Mouse (Mus musculus) monocyte, adult 5-6 weeks (primary cell): ENCODE results near the gene Sept8. TPM values are rescaled to one million over a fixed set of nuclear protein-coding genes. Genes with fewer than 3 reads are reported as not detected.
"Not testable (repeated sequence)": the region's sequence is repeated elsewhere in the genome, so short reads cannot be mapped to it uniquely, and the experiment has no call there.

ENCODE experiments used
- ATAC-seq: fragments of 153-309, 156-312 bp; replicated peaks from 2 replicates; pipeline ENCODE4 v1.8.0; 2017; ENCODE audit warnings: mild to moderate bottlenecking; ENCODE audit not compliant: low TSS enrichment, insufficient number of reproducible peaks, severe bottlenecking, poor library complexity, low FRiP score
- total RNA-seq: library from RNA; stranded (forward); fragments of 200-1000, 200-491, 200-594 nt; gene quantifications from 3 replicates; pipeline ENCODE4 v1.2.3, GENCODE M21; 2017

Gene Sept8
- total RNA-seq, 1 experiment from 2014 or later: 4.1 TPM

DNA sequence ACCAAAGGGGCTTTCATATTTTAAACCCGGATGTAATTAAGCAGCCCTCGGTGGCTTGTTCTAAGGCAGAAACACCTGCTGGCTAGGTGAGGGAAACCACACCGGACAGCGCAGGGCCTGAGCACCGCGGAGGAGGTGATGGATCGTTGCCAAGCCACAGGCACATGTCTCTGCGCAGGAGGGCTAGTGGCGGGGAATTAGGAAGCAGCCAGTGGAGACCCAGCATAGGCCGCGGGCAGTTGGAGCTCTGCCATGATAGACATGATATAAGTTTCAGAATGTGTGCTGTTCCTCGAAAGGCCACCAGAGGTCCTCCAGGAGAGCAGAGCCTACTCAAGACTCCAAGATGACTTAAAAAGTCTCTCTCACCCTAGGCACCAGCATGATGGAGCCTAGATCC lies 32.7 kb downstream of the Sept8 start:
- ATAC-seq: no peak

DNA sequence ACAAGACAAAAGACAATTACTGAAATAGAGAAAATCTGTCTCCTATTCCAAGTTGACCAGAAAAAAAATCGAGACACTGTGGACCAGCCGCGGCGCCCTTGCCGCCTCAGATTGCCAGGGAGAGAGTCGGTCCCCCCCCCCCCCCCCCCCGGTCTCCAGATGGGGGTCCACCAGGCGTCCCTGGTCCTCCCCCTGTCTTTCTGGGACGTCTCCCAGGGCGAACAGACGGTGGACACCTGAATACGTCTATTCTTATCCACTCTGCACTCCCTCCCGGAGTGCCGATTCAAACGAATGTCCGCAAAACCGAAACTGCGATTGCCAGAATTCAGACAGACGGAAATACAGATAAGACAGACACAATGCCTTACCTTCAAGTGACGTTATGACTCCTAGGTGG lies 37.5 kb downstream of the Sept8 start:
- not testable (repeated sequence) for ATAC-seq

DNA sequence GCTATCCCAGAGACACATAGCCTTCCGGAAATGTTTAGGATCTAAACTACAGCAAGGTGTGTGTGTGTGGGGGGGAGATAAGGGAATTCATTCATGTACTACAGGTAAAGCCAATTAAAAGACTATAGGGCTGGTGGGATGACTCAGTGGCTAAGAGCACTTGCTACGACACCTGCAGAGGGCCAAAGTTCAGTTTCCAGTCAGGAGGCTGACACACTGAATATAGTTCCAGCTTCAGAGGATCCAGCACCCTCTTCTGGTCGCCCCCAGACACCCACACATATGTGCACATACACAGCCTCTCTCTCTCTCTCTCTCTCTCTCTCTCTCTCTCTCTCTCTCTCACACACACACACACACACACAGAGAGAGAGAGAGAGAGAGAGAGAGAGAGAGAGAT lies 38.9 kb downstream of the Sept8 start:
- not testable (repeated sequence) for ATAC-seq

DNA sequence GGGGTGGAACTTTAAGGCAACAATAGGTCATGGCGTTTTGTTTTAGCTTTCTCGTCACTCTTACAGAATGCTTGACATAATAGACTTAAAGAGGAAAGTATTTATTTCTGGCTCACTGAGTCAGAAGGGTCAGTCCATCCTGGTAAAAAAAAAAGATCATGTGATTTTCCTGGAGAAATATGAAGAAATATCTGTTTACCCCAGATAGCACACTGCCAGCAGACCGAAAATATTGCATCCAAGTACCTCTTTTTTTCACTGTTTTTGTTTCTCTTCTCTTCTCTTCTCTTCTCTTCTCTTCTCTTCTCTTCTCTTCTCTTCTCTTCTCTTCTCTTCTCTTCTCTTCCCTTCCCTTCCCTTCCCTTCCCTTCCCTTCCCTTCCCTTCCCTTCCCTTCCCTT lies 40.9 kb downstream of the Sept8 start:
- ATAC-seq: not testable (repeated sequence)

DNA sequence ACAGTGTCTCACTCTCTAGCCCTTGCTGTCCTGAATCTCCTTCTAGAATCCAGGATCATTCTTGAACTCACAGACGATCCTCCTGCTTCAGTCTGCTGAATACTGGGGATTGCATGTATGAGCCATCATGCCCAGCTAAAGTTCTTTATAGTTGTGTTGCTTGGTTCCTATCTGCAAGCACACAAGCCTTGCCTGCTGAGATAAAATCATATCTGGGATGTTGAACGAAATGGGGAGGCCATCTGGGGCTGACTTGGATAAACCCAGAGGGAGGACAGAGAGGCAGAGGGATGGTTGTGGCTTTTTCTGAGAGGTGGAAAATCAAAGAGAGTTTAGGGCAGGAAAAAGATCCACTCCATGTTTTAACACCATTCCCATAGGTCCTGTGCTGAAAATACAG lies 42.9 kb downstream of the Sept8 start:
- ATAC-seq: no peak

DNA sequence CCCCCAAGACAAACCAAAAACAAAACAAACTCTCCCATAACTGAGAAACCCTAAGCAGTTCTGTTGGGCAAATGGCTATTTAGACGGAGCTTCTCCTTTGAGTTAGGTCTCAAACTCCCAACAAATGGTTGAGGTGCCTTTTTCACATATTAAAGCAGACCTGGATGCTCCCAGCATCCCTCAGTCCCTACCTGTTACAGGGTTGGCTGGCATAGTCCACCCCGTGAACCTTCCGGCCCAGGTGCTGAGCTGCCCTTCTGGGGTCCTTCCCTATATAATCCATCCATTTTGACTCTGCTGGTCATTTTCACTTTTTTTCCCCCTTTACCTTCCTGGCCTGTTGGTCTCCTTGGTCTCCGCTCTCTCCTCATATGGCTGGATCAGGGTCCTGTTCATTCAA lies 47.6 kb downstream of the Sept8 start:
- ATAC-seq: no peak

DNA sequence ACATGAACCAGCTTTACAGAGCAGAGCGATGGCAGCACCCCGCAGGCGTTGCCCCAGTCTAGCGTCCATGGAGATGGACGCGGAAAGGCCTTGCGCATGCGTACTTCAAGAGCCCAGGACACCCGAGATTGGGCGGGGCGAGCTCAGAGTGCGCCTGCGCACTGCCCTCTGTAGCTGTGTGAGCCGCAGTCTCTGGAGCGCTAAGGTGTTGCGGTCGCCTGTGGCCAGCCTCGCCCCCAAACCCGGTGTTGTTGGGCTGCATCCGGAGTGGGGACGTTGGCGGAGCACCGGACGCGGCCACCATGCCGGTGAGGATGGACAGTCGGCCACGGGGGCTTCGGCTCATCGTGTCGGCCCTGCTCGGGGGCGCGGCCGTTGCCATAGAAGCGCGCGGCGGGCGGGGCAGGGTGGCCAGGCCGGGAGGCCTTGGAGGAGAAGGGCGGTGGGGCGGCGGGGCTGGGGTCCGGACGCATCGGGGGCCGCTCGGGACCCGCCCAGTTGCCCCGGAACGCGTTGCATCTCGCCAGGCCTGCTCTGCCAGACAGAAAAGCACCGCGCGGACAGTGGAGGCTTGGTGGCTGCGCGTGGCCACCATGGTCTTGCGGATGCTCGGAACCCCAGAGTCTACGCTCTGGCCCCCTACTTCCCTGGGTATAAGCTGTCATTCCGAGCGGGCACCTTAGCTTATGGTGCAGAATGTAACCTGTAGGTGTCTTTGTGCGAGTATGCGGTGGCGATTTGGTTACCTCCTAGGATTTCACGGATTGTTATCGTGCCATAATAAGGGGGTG lies 48.4 kb downstream of the Sept8 start, which contains the start of gene Kif3a:
TSS of gene Kif3a (plus strand) at position 156 of the 791 bp plus-strand sequence.
- ATAC-seq: peak; percentile 98

DNA sequence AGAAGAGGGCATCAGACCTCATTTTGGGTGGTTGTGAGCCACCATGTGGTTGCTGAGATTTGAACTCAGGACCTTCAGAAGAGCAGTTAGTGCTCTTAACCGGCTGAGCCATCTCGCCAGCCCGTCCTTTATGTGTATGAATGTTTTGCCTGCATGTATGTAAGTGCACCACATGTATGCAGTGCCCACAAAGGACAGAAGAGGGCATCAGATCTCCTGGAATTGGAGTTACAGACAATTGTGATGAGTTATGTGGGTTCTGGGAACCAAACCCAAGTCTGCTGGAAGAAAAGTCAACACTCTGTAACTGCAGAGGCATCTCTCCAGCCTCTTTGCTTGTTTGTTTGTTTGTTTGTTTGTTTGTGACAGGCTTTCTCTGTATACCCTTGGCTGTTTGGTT lies 61.5 kb downstream of the Sept8 start:
- no peak for ATAC-seq

DNA sequence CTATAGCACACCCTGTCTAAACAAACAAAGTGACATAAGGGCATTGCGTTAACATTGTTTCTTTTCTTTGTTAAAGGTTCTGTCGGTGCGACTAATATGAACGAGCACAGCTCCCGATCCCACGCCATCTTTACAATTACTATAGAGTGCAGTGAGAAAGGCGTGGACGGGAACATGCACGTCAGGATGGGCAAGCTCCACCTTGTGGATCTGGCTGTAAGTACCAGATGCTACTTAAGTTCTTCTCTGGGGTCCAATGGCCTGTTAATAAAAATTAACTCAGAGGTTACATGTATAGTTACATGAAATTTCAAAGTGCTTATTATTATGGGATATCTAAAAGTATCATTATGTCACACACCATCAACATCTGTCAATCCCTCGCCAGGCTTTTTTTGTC lies 64.1 kb downstream of the Sept8 start:
- no peak for ATAC-seq

DNA sequence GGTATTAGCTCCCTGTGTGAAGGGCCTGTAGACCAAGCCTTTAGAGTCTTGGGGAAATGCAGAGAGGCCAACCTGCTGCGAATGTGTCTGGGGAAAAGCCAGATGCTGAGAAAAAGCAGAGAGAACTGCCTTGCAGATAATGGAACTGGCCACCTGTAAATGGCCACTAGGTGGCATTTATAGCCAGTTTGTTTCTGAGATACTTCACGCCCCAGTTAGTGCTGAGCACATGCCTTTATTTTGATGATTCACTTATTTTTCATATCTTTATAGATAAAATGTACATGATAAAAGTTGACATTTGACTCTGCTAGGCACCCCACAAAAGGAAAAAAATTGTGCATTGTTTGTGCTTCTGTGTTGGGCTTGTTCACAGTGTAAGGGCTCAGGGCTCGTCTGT lies 65.8 kb downstream of the Sept8 start:
- ATAC-seq: no peak

DNA sequence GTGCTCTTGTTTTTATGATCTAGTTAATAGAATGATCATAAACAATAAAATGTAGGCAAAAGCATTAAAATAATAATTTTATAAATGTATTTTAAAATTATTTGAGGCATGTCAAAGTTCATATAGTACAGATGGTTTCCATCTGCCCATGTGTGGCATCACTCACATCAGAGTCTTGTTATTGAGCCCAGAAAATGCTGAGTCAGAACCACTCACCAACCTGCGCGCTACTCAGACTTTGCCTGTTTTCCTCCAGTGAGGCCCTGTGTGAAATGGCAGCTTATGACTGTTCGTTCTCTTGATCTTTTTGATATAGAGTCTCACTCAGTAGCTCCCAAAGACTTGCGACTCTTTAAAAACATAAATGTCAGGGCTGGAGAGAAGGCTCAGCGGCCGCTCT lies 66.5 kb downstream of the Sept8 start:
- ATAC-seq: no peak

DNA sequence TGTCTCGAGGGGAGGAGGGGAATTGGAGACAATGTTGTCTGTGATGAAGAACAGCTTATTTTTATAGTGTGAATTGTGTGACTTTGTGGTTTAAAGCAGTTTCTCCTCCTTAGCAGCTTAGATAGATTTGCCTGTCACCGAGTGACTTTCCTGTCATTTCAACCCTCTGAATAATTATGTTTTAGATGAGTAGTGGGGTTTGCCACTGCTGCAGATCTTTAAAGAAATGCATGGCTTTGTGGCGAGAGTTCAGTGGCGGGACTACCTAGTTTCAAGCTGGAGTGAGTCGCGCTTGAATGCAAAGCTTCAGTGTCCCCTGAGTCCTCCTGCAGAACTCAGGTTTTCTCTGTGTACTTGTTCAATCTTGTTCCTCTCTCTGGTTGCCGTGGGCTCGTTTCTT lies 69.2 kb downstream of the Sept8 start:
- ATAC-seq: no peak

DNA sequence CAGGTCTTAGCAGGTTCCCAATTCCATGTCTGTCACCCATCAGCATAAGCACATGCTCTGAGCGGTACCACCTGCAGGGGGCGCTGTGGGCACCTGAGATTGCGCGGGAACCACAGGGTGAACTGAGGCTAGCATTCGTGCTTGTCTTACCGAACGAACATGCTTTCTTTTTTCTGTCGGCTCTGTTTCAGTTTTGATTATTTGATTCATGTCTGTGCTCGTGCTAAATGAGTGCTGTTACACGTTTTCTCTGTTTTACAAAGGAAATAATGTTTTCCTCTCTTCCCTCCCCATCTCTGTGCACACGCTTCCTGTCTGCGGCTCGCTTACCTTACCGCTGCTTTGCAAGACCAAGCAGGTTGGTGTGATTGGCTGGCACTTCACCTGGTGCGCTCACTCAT lies 71.3 kb downstream of the Sept8 start:
- peak; percentile 66; the same call in 1 of the 2 replicates for ATAC-seq

DNA sequence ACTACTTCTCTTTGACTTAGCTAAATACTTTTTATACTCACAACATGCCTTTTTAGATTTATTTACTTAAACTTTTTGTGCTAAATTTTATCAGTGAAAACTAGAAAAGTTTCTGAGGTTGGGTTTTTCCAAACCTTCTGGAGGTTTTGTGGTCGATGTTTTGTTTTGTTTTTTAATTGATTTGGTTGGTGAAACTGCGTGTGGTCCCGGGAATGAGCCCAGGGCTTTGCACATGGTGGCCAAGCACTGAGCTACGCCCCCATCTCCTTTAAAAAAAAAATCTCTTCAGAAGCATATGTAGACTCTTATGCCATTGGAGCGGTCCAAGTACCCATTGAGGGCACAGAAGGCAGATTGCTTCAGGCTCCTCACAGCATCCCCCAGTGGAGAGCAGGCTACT lies 72.1 kb downstream of the Sept8 start:
- no peak for ATAC-seq

Other genes starting within 250 kb of the Sept8 start
- 251 to 386 TPM (median 355 TPM) in 3 replicates for gene Hspa4, start 218.8 kb upstream of the Sept8 start, total RNA-seq
- gene Zcchc10, start 194.6 kb upstream of the Sept8 start, total RNA-seq: 2.3 to 9.1 TPM (median 5.5 TPM) in 3 replicates
- 73.5 to 126 TPM (median 78.0 TPM) in 3 replicates for gene Aff4, start 168.4 kb upstream of the Sept8 start, total RNA-seq
- gene Leap2, start 96.1 kb upstream of the Sept8 start, total RNA-seq: not detected in 3 replicates
- gene Uqcrq, start 88.4 kb upstream of the Sept8 start, total RNA-seq: 11.2 to 22.8 TPM (median 17.8 TPM) in 3 replicates
- gene Gdf9, start 88.2 kb upstream of the Sept8 start, total RNA-seq: not detected in 3 replicates
- not detected in 3 replicates for gene Gm10447, start 62.1 kb upstream of the Sept8 start, total RNA-seq
- not detected in 3 replicates for gene Shroom1, start 62.1 kb upstream of the Sept8 start, total RNA-seq
- gene Gm9837, start 48.8 kb upstream of the Sept8 start, total RNA-seq: not detected in 3 replicates
- gene Gm9945, start 39.1 kb upstream of the Sept8 start, total RNA-seq: not detected in 3 replicates
- not detected in 3 replicates for gene Sowaha, start 39.0 kb upstream of the Sept8 start, total RNA-seq
- 2.8 to 6.1 TPM (median 3.6 TPM) in 3 replicates for gene Kif3a, start 48.1 kb downstream of the Sept8 start, total RNA-seq
- gene Il4, start 99.4 kb downstream of the Sept8 start, total RNA-seq: 2.8 to 29.9 TPM (median 19.5 TPM) in 3 replicates
- 0.29 to 2.5 TPM in 2 of 3 replicates, not detected in the other for gene Il13, start 115.4 kb downstream of the Sept8 start, total RNA-seq
- gene Rad50, start 188.1 kb downstream of the Sept8 start, total RNA-seq: 27.8 to 53.5 TPM (median 45.6 TPM) in 3 replicates
- gene Il5, start 201.5 kb downstream of the Sept8 start, total RNA-seq: not detected in 3 replicates